Mouse (Mus musculus): ENCODE measurements at regions not wholly inside any gene's neighbourhood (a gene's known extent, or its start where the extent isn't known, plus 50 kb on each side); places are given as distances from the start of the nearest gene placed in this dataset.
"Not testable (repeated sequence)": the region's sequence is repeated elsewhere in the genome, so short reads cannot be mapped to it uniquely, and the experiment has no call there.

- no peak for DNase-seq
These were observed 250.5 kb upstream of the Myo3a start for GRCm38 (mm10) chr2:21976831-21977230.

- DNase-seq, result no peak
These were observed 247.1 kb upstream of the Myo3a start for GRCm38 (mm10) chr2:21980177-21980576.

- no peak for DNase-seq
These were observed 202.9 kb upstream of the Myo3a start for GRCm38 (mm10) chr2:22024438-22024837.

GRCm38 (mm10) chr2:22026794-22027193, 200.5 kb upstream of the Myo3a start:
- DNase-seq, result no peak

- no peak for DNase-seq
These were observed 198.7 kb upstream of the Myo3a start for GRCm38 (mm10) chr2:22028569-22028968.

- DNase-seq, result no peak
These were observed 198.1 kb upstream of the Myo3a start for GRCm38 (mm10) chr2:22029022-22029803.

GRCm38 (mm10) chr2:22029804-22030194, 197.5 kb upstream of the Myo3a start:
- DNase-seq, result no peak

GRCm38 (mm10) chr2:22036841-22037240, 190.5 kb upstream of the Myo3a start:
- no peak for DNase-seq

GRCm38 (mm10) chr2:22038780-22039179, 188.5 kb upstream of the Myo3a start:
- no peak for DNase-seq

- DNase-seq, result not testable (repeated sequence)
These were observed 183.4 kb upstream of the Myo3a start for GRCm38 (mm10) chr2:22043937-22044336.

GRCm38 (mm10) chr2:22044949-22045348, 182.4 kb upstream of the Myo3a start:
- no peak for DNase-seq

- DNase-seq, result peak in 1 of 2 experiments; percentile 2
These were observed 179.8 kb upstream of the Myo3a start for GRCm38 (mm10) chr2:22047465-22047864.

GRCm38 (mm10) chr2:22066535-22066934, 160.8 kb upstream of the Myo3a start:
- peak; percentile 53 to 58 for DNase-seq

GRCm38 (mm10) chr2:22096848-22097247, 130.5 kb upstream of the Myo3a start:
- DNase-seq, result no peak

GRCm38 (mm10) chr2:22105150-22105549, 122.2 kb upstream of the Myo3a start:
- no peak for DNase-seq

- no peak for DNase-seq
These were observed 77.6 kb upstream of the Myo3a start for GRCm38 (mm10) chr2:22149721-22150120.

- DNase-seq, result no peak
These were observed 70.7 kb upstream of the Myo3a start for GRCm38 (mm10) chr2:22156576-22156975.

- no peak for DNase-seq
These were observed 61.9 kb upstream of the Myo3a start for GRCm38 (mm10) chr2:22165443-22165842.

GRCm38 (mm10) chr2:22165919-22166318, 61.4 kb upstream of the Myo3a start:
- no peak for DNase-seq
